Mouse (Mus musculus) left cerebral cortex, postnatal 25 days (tissue): ENCODE results near the gene Eipr1. TPM values are rescaled to one million over a fixed set of nuclear protein-coding genes. Genes with fewer than 3 reads are reported as not detected.
"Not testable (repeated sequence)": the region's sequence is repeated elsewhere in the genome, so short reads cannot be mapped to it uniquely, and the experiment has no call there.

Experiments used
- DNase-seq, 2 experiments: peaks; one replicate each; pipeline ENCODE4 v3.0.0; 2022; ENCODE audit warnings: low spot score in 2 of 2, mixed read lengths in 1 of 2
- intact Hi-C: fragments of 180-260 bp; cut with DNase I; formaldehyde crosslinking; loops from one replicate; pipeline ENCODE4 v1.15.1; 2025
- total RNA-seq, 2 experiments: library from RNA; stranded (reverse); gene quantifications; 2 replicates each; pipeline ENCODE4 v1.2.3; 2021

The Eipr1 gene
- total RNA-seq, result 10 to 100 TPM; 60.3 to 62.1 TPM

DNA sequence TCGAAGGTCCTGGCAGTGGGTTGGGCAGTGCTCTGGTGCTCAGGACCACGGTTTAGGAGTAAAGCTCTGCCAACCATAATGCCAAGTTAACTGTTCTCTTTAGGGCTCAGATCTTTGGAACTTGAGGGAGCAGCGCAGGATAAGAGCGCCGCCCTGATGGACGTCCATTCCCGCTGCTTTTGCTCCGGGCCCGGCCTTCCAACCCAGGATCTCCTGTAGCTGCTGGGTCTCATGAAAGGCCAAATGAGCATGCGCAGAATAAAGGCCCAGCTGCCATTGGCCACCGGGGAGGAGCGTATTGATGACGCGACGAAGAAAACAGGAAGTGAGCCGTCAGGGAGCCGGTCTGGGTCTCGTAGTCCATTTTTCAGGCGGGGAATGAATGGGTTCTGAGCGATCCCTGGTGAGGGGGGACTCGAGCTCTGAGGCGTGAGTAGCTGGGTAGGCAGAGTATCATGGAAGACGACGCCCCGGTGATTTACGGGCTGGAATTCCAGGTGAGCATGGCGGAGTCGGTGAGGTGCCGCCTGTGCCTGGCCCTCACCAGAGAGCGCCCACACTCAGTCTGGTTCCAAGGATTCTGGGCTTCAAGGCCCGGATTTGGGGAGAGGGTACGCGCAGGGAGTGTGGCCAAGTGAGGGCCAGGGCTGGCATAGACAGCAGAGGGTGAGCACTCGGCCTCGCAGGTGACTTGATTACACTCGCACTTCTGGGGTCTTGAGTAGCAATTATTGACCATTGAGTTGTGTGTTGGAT is at the start of gene Eipr1:
TSS of gene Eipr1 (plus strand) at position 296 of the 756 bp plus-strand sequence.
- intact Hi-C loops, result loop anchor here (5.0 kb wide), 2 partner anchors 49 to 114 kb away; partner anchors contain the start of gene Rps7
- DNase-seq, result peak; percentile 91 to 96

DNA sequence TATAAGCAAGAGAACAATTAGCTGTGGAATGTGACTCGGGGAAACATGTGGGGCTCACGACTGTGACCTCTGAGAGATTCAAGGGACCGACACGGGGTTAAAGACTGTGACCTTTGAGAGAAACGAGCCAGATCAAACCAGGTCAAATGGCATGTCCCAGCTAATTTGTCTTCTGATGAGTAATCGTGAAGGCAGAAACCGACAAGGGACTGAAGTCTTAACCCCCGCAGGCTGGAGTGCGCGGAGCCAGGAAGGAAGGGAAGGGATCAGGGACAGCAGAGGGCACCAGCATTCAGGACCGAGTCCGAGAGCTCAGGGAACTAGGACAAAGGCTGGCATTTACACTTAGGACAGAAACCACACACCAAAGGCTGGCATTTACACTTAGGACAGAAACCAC is 47.2 kb upstream of the Eipr1 start:
- no peak for DNase-seq
- intact Hi-C loops, result loop anchor here (5.0 kb wide), 3 partner anchors 48 to 268 kb away; partner anchors contain the start of genes Eipr1 and Trappc12

DNA sequence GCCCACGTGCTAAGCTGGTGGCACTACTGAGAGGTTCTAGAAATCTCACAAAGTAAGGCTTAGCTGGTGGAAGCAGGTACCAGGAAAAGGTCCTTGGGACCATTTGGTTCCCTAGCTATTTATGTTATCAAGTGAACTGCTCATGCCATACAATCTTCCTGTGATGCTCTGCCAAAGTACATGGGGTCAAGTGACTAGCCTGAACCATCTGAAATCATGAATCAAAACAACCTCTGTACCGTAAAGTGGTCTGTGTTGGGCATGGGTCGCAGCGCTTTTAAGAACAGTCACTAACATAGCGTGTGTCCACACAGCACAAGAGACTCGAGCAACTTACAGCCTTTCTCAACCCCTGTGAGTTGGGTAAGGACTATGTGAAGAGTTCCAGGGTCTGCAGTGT is 46.4 kb upstream of the Eipr1 start:
- DNase-seq, result no peak
- intact Hi-C loops, result no loop called here

DNA sequence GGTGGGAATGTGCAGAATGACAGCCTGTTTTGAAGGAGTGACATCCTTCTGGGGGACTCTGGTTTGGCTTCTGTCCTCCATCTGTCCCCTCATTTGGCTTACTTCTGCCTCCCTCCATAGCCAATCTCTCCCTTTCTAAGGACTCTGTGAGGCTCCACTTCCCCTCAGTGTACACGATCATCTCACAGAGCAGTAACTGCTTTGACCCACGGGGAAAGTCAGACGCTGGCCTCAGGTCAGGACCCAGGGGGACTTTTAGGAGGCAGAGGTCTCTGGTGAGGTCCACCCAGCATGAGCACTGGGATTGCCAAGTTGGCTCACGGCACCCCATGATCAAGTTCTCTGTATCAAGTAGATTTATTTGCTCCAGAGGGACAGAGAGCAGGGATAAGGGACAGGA is 43.4 kb upstream of the Eipr1 start:
- intact Hi-C loops, result no loop called here

DNA sequence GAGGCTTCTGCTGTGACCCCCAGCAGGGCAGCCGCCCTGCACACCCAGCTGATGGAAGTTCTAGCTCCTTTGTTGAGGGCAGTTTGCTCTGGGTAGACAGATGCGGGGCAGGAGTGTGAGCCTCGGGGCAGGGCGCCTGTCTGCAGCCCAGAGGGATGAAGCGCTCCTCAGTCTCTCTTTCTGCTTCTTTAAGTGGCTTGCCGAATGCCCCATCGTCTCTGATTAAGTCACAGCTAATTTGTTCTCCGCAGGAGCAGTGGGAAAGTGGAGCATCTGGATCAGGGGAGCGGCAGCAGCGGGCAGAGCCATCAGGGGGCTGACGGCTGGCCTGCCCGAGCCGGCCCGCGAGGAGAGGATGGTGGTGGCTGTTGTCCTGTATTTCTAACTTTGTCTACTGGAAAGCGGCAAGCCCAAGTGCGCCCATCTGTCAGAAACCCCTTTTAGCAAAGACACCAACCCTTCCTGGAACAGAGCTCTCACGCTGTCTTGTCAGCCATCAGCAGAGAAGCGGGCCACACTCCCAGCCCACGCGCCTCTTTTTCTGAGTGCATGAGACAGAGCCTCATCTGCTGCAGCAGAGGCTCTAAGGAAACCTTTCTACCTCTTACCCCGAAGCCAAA is 40.9 kb upstream of the Eipr1 start:
- intact Hi-C loops, result loop anchor here (5.0 kb wide), 2 partner anchors 72 to 167 kb away; no protein-coding TSS in a partner anchor
- peak; percentile 81 to 98 for DNase-seq

More for the DNA sequence above, 43.4 kb upstream of the Eipr1 start:
- DNase-seq, result no peak

DNA sequence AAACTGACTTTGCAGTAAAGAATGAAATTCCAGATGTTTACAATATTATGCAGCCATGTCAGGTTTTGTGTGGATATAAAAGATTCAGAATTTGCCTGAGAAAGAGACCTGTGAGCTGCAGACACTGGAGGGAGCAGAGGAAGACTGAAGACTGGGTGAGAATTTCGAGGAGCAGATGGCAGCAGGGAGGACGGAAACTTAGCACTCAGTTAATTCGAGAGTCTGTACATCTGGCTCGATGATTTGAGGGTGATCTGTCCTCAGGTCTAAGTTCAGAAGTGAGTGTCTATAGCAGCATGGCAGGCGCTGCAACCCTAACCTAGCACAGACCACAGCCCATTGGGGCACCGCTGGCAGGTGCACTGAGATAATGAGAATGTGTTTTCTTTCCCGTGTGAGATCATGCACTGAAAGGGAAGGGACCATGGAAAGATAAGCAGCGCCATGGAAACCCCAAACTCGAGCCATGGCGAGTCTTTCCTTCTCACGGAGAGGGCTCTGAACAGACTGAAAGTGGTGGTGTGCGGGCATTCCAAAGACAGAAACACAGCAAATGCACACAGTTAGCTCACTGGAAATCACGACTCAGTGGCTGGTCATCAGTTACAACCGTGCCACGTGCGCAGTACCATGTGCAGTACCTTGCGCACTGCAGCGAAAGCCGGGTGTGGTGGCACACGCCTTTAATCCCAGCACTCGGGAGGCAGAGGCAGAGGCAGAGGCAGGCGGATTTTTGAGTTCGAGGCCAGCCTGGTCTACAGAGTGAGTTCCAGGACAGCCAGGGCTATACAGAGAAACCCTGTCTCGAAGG is 36.6 kb upstream of the Eipr1 start:
- intact Hi-C loops, result loop anchor here (5.0 kb wide), 2 partner anchors 67 to 162 kb away; no protein-coding TSS in a partner anchor
- peak; percentile 43 to 84 for DNase-seq

DNA sequence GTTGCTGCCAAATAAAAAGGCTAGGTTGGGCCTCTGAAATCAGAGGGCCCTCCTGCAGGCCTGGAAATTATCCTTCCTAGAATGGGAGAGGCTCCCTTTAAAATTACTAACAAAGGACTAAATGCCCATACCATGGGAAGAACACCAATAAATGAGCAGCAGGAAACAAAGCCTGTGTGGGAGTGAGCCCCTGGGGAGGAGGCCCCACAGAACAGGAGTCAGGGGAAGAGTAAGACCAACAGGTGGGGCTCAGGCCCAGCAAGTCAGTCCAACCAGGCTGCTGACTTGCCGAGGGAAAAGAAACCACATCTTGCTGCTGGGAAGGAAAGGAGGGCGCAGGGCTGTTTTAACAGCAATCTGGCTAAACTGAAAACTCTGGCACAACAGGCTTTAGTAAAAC is 34.5 kb upstream of the Eipr1 start:
- DNase-seq, result no peak
- intact Hi-C loops, result no loop called here

DNA sequence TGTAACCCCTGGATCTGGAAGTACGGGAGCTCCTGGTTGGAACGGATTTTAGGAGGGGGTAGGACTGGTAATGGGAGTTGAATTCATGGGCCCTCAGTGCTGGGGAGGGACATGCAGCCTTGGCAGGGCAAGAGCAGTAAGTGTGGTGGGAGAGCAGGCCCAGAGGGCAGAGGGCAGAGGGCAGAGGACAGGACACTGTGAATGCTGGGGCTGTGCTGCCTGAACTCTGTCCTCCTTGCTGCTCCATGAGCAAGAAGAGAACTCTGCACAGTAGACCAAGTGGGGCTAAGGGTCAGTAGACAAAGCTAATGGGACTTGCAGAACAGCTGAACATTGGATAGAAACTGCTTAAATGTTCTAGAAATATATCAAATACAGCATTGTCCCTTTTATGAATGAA is 33.5 kb upstream of the Eipr1 start:
- intact Hi-C loops, result no loop called here
- DNase-seq, result no peak

DNA sequence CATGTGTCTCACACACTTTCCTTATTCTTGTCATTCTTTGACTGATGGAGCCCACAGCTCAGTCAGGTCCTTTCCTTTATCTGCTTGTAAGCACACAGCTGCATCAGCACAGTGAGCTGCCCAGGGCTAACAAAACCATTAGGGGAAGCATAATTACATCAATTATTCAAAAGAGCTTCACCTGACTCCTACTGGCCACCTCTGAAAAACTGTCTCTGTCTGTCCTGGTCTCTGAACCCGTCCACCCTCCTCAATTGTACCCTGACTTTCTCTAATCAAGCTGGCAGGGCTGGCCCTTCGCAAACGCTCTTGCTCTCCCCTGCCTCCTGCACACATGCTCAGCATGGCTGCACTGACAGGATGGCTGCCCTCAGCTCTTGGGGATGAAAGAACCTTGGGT is 27.2 kb upstream of the Eipr1 start:
- no peak for DNase-seq
- intact Hi-C loops, result no loop called here

DNA sequence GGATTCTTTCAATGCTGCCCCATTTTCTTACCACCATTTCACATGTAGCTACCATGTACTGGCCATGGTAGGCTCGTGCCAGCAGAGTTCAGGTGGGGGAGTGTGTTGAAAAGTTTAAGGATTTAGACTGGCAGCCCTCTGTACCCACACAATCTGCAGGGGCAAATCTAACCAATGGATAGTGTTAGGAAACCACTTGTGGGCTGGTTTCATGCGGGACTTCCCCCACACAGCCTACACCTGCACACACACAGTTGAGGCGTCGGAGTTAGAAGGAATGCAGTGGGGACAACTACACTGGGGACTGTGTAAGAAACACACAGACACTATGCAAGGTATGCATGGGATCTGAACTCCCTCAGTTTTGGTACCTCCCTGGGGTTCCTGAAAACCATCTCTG is 25.4 kb upstream of the Eipr1 start:
- DNase-seq, result no peak
- intact Hi-C loops, result no loop called here

DNA sequence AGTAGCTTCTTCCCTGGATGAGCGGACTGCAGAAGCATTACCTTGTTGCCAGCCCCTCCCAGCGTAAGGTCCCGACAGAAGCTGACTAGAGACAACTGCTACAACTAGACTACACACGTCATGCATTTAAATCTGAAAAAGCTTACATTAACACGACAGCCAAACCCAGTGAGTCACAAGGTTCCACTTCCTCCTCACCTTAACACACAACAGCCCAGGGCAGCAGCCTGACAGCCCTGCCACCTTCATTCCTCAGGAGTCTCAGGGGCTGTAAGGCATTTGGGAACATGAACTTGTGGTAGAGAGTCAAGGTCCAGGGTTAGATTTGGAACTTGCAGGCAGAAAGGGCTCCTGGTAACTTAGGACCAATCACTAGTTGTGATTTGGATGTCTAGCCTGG is 24.5 kb upstream of the Eipr1 start:
- DNase-seq, result no peak
- intact Hi-C loops, result no loop called here

DNA sequence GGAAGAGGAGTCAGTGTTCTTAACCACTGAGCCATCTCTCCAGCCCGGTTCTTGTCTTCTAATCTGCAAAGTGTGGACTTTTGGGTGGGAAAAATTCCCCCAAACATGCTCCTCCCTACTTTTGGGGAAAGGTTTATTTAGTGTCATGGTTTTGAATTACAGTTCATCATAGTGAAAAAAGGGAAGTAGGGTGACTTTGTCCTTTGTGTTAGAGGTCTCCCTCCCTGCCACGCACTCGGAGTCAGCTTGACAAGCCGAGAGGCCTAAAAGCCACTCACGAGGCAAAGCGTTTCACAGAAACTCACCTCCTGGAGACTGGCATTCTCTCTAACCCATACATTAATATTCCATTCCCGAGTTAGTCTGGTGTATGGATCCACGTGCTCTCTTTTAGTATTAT is 19.0 kb upstream of the Eipr1 start:
- DNase-seq, result no peak
- intact Hi-C loops, result no loop called here

DNA sequence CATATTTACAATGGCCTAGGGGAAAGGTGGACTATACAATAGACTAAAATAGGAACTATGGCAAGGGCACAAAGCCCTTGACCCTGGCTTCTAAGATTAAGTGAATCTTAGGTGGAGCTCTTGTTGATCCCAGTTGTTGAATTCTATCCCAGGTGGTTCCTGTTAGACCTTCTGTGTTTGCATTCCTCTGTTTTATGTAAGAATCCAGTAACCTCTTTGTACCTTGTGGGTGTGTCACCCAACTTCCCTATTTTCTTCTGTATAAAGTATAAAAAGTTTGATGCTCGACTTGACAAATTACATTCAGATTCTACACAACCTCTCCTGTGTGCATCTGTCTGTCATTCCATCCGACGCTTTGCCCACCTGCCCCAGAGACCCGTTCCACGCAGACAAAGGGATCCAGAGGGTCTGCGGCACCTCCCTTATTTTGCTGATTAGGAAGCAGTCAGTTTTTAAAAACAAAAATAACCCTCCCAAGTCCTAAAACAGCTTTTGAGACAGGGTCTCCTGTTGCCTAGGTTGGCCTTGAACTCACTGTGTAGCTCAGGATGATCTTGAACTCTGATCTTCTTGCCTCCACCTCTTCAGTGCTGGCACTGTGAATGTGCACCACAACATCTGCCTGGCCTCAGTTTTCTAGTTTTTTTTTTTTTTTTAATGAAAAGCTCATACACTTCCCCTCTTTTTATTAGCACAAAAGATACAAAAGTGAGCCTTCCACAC is 17.9 kb upstream of the Eipr1 start:
- intact Hi-C loops, DNase-seq: not testable (repeated sequence)

DNA sequence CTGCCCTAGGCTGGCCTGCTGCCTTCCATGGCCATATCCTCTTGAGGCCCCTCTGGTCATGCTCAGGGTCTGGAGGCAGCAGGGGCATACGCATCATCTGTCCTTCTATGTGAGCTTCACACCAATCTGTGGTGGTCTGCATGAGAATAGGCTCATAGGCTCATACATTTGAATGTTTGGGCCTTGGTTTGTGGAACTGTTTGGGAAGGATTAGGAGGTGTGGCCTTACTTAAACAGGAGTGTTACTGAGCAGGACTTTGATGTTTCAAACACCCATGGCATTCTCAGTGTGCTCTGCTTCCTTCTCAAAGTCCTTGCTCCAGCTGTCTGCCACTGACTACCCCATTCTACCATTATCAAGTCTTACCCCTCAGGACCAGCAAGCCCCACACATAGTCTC is 17.3 kb upstream of the Eipr1 start:
- intact Hi-C loops, result no loop called here
- no peak for DNase-seq

DNA sequence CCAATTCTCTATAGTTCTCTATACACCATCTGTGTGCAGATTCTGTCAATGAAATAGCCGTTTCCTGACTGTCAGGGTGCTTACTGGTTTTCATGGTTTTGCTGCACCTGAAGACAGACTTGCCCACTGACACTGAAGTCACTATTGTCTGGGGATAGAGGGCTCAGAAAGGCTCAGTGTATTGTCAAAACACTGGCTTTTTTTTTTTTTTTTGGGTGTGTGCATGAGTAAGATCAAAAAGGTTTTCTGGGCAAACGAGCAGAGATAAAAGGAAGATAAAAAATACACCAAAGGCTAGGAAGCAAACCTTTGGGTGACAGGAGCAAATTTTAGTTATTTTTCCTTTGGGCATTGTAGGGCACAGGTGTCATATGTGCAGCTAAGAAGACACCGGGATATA is 16.3 kb upstream of the Eipr1 start:
- DNase-seq, result no peak
- intact Hi-C loops, result no loop called here

DNA sequence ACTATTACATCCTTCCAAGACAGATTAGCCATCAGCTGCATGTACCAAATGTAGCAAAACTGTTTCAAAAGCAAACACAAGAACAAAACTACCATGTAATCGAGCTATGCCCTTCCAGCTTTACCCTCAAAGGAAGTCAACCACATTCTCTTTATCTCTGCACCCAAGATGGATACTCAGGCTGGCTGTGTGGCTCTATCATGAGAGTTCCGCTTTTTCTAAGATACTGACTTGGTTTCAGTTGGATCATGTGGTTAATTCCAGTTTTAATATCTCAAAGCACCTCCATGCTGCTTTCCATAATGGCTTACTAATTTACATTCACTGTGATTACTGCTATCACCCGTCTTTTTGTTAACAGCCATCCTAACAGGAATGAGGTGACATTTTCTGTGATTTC is 8.3 kb upstream of the Eipr1 start:
- no peak for DNase-seq
- intact Hi-C loops, result no loop called here

DNA sequence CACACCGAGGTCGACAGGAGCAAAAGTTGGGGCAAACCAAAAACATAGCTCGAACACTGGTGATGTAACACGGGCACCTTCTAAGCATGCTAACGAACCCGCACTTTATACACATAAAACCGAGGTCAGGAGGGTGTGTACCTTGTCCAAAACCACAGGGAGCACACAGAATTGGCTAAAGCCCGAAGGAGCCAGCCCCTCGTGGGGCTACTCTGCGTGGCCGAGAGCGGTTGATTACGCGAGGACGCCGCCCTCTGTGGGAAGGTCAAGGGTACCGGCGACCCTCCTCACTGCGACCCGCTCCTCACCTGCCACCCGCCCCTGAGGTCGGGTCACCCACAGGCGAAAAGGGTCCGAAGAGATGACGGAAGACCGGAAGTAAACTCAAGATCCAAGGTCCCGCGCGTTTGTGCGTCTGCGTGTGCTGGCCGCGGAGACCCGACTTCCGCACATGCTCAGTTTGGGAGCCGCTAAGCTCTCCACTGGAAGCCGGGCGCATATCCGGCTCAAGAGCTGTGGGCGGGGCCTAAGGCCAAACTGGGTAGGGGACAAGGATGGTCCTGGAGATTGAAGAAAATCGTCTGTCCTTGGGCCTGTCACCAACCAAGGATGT is 1.5 kb upstream of the Eipr1 start, which contains the start of gene Trappc12:
TSS of gene Trappc12 (minus strand) at position 452 of the 613 bp plus-strand sequence.
- peak; percentile 82 to 91 for DNase-seq
- intact Hi-C loops, result loop anchor here (5.0 kb wide), 2 partner anchors 48 to 113 kb away; partner anchors contain the start of gene Rps7

DNA sequence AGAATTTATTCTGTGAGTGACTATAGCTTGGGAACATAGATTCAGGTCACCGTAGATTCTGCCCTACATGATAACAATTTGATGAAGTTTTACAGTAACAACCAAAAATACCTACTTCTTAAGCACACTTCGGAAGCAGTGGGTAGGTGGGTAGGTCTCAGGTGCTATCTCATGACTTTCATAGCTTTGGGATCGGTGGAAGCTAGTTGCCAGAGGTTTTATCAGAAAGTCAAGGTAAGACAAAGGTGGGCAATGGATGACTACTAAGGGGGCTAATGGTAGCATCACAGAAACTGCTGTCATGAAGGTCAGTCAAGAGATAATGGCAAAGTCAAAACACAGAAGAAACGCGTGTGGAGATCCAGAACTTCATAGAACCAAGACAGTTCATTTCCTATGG is 727 bp upstream of the Eipr1 start:
- intact Hi-C loops, result loop anchor here (5.0 kb wide), 2 partner anchors 49 to 114 kb away; partner anchors contain the start of gene Rps7
- no peak for DNase-seq

DNA sequence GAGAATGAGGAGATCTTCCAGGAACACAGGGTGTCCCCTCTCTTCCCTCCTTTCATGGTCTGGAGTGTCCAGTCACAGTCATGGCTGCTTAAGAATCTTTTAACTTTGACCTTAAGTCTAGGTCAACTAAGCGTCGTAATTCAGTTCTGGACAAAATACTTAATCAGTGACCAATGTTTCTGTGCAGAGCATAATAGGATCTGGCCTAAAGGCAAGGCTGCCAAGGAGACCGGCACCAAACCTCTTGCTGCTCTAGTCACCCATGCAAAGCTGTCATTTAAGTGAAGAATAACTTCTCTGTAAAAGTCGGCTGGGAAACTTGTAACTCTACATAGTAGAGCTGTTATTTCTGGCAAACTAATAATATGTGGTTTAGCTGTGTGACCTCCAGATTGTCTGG is 4.4 kb downstream of the Eipr1 start:
- DNase-seq, result no peak
- intact Hi-C loops, result no loop called here
